Mouse (Mus musculus) hindbrain, embryonic 14.5 days (tissue): ENCODE results near the gene Stab2. TPM values are rescaled to one million over a fixed set of nuclear protein-coding genes. Genes with fewer than 3 reads are reported as not detected.

Experiments used
- ATAC-seq: fragments of 200-750 bp; cut with Nextera tagmentation; 2 replicates; pipeline ENCODE4 v1.8.0; 2017; ENCODE audit warnings: moderate number of reproducible peaks, mild to moderate bottlenecking, moderate TSS enrichment, moderate library complexity; ENCODE audit not compliant: low FRiP score
- DNase-seq: peaks from one replicate; pipeline ENCODE4 v3.0.0-alpha.2; 2015; ENCODE audit warnings: low spot score
- H3K27ac ChIP-seq: fragments of 300-500 bp; sonication (generic); 2 replicates; pipeline ENCODE4 v1.5.1; 2014; ENCODE audit warnings: mild to moderate bottlenecking, moderate library complexity
- H3K27me3 ChIP-seq: fragments of 300-500 bp; sonication (generic); 2 replicates; pipeline ENCODE4 v1.6.1; 2014; ENCODE audit warnings: mild to moderate bottlenecking, low read length, mixed read lengths; ENCODE audit not compliant: control insufficient read depth, insufficient read depth
- H3K36me3 ChIP-seq: fragments of 300-500 bp; sonication (generic); replicated peaks from 2 replicates; pipeline ENCODE4 v1.6.1; 2014; ENCODE audit not compliant: control insufficient read depth, insufficient read depth
- H3K4me1 ChIP-seq: fragments of 300-500 bp; sonication (generic); replicated peaks from 2 replicates; pipeline ENCODE4 v1.6.1; 2014; ENCODE audit warnings: antibody characterized with exemption, low read length, mixed read lengths; ENCODE audit not compliant: control insufficient read depth, insufficient read depth
- H3K4me2 ChIP-seq: fragments of 300-500 bp; sonication (generic); replicated peaks from 2 replicates; pipeline ENCODE4 v1.6.1; 2014; ENCODE audit warnings: mild to moderate bottlenecking, moderate library complexity
- H3K4me3 ChIP-seq: fragments of 300-500 bp; sonication (generic); replicated peaks from 2 replicates; pipeline ENCODE4 v1.5.1; 2014; ENCODE audit warnings: mild to moderate bottlenecking, low read length
- H3K9ac ChIP-seq: fragments of 300-500 bp; sonication (generic); 2 replicates; pipeline ENCODE4 v1.6.1; 2014
- H3K9me3 ChIP-seq: fragments of 300-500 bp; sonication (generic); 2 replicates; pipeline ENCODE4 v1.6.1; 2016; ENCODE audit warnings: low read length; ENCODE audit not compliant: control insufficient read depth
- WGBS: fragments of 180-500 bp; shearing (Covaris S2); extraction: QIAGEN DNeasy Blood & Tissue Kit; methylation state at CpG from one replicate; pipeline ENCODE4 v1.1.7; 2014; 5-methylcytosine and 5-hydroxymethylcytosine counted together
- polyA plus RNA-seq: library from polyadenylated mRNA; unstranded; fragments of >200 nt; fragmentation: Nextera tagmentation; extraction: Ambion mirVana; gene quantifications from 2 replicates; pipeline ENCODE4 v1.2.1, GENCODE M21; 2014

The Stab2 gene
- polyA plus RNA-seq, 1 experiment from 2014 or later: 0.17 TPM

DNA sequence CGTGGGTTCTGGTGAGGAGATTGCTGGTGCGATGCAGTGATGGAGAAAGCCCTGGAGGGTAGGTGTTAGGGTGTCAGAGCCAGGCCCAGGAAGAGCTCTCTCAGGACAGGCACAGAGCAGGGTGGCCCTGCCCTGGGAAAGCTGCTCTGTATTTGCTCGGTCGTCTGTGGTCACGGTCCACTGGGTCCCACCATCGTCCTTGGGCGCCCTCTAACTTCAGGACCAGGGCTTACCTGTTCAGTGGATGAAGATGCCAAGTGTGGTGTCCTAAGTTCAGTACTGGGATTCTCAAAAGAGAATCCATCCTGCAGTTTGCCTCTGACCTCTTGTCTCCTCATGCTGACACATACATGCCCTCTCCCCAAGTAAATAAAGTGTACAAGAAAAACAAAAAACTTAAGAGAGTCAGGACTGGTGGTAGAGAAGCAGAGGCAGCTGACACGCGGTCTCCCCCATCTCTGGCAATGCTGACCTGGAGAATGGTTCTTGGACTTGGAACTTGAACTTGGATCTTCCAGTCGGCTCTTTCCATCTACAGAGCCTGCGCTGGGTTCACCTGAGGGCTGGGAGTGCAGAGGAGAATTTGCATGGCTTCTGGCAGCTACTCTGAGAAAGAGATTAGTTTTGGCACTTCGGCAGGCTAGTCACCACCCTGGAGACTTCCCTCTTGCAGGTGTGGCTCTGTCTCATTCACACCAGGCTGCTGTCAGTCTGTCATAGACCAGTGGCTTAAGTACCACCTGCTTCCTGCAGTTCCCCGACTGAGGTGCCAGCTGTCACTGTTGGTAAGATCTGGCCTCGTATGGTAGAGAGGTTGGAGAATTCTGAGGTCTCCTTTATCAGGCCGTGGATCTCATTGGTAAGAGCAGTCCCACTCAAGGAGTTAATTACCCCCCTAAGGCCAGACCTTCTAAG lies 179.3 kb downstream of the Stab2 start:
- Histone ChIP-seq H3K9me3 (no peaks in the 10 kb centered on the region), H3K4me2 (no peak overlapping the region)
- DNase-seq: no peak

GRCm38 (mm10) chr10:86826929-86827328 lies 180.9 kb downstream of the Stab2 start:
- Histone ChIP-seq H3K27me3 (no peaks in the 10 kb centered on the region), H3K9me3 (no peaks in the 10 kb centered on the region), H3K4me1 (no peaks in the 10 kb centered on the region), H3K9ac (no peak overlapping the region), H3K36me3 (peaks cover 23% of the 10 kb centered on the region), H3K4me2 (no peak overlapping the region), H3K4me3 (no peak overlapping the region), H3K27ac (no peak overlapping the region)
- WGBS: 80% methylated on average over 3 of the region's 3 CpGs
- ATAC-seq (no peak), DNase-seq (no peak)

More for the DNA sequence above, 179.3 kb downstream of the Stab2 start:
- H3K9ac ChIP-seq: no peak overlapping the region
- H3K4me3 ChIP-seq: no peak overlapping the region
- no peaks in the 10 kb centered on the region for H3K27me3 ChIP-seq
- H3K36me3 ChIP-seq: peaks cover 21% of the 10 kb centered on the region
- no peak; the same call in 1 of the 2 replicates for ATAC-seq
- no peaks in the 10 kb centered on the region for H3K4me1 ChIP-seq
- WGBS: 85% methylated on average over 15 of the region's 15 CpGs
- no peak overlapping the region for H3K27ac ChIP-seq

DNA sequence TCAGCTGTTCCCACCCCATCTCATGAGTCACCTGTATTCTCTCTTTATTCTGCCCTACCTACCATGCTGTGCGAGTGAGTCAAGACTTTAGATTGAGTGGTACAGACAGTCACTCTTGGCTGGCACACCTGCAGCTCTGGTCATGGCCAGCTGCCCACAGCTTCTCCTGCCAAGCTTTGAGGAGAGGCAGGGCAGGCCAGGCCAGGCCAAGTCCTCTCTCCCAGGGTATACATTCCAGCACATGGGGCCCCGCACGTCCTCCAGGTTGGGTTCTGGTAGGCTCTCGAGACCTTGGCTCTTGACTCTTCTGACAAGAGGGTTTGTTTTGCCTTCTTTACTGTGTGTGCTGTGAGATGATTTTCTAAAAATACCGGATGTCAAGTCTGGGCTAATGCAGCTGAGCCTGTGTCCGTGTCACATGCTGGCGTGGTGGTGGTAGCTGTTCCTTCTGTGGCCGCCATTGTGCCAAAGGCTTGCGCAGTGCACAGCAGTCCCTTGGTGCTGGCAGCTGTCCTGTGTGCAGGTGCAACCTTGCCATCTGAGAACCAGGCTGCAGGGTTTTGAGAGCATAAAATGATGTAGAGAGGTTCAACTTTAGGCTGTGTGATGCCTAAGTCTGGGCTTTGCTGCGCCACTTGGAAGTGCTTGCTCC lies 181.8 kb downstream of the Stab2 start:
- Histone ChIP-seq H3K4me3 (no peak overlapping the region), H3K9ac (no peak overlapping the region), H3K9me3 (no peaks in the 10 kb centered on the region), H3K4me1 (no peaks in the 10 kb centered on the region), H3K4me2 (no peak overlapping the region), H3K36me3 (peaks cover 27% of the 10 kb centered on the region), H3K27me3 (no peaks in the 10 kb centered on the region), H3K27ac (no peak overlapping the region)
- WGBS: 88% methylated on average over 10 of the region's 10 CpGs
- DNase-seq (no peak), ATAC-seq (no peak)

DNA sequence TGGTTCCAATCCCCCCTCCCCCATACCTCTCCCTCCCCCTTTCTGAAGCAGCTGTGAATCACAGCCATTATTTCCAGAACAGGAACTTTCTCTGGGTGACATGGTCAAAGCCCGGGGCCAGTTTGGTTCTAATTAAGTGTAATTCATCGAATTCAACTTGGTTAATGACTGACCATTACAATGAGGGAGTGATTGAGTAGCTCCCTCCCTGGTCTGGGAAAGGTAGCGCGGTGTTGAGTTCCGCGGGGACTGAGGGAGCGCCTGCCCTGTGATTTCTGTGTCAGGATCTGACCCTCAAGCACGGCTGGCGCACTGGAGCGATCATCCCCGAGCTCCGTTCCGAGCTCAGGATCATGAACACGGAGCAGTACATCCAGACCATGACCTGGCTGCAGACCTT lies 183.0 kb downstream of the Stab2 start:
- DNase-seq: no peak
- no peak overlapping the region for H3K4me2 ChIP-seq
- H3K4me1 ChIP-seq: peaks cover 4% of the 10 kb centered on the region
- WGBS: 64% methylated on average over 14 of the region's 14 CpGs
- H3K27ac ChIP-seq: no peak overlapping the region
- H3K9ac ChIP-seq: no peak overlapping the region
- no peak overlapping the region for H3K4me3 ChIP-seq
- H3K36me3 ChIP-seq: peaks cover 34% of the 10 kb centered on the region
- no peaks in the 10 kb centered on the region for H3K9me3 ChIP-seq
- no peaks in the 10 kb centered on the region for H3K27me3 ChIP-seq
- no peak for ATAC-seq

DNA sequence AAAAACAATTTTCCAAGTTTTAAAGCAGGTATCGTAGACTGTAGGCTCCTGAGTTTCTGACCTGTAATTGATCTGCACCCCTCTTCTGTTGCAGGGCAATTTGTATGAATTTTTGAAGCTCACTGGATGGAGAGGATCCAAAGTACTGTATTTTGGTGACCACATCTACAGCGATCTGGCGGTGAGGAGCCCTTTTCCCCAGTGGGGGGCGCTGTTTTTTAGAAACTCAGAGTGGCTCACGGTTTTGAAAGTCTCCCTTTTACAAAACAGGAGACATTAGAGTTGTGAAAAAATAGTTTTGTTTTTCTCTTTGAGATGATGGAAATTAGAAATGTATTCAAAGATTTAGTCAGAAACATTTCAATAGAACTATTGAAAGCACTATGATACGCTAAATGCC lies 183.7 kb downstream of the Stab2 start:
- peaks cover 34% of the 10 kb centered on the region for H3K36me3 ChIP-seq
- no peak for DNase-seq
- no peaks in the 10 kb centered on the region for H3K9me3 ChIP-seq
- H3K27me3 ChIP-seq: no peaks in the 10 kb centered on the region
- no peak overlapping the region for H3K4me2 ChIP-seq
- no peak for ATAC-seq
- no peak overlapping the region for H3K27ac ChIP-seq
- H3K4me3 ChIP-seq: no peak overlapping the region
- H3K4me1 ChIP-seq: peaks cover 10% of the 10 kb centered on the region
- WGBS: 79% methylated on average over 6 of the region's 6 CpGs
- H3K9ac ChIP-seq: no peak overlapping the region

GRCm38 (mm10) chr10:86821014-86821413 lies 186.8 kb downstream of the Stab2 start:
- H3K4me3 ChIP-seq: no peak overlapping the region
- no peaks in the 10 kb centered on the region for H3K27me3 ChIP-seq
- no peak for DNase-seq
- no peak for ATAC-seq
- H3K4me1 ChIP-seq: peaks cover 10% of the 10 kb centered on the region
- no peak overlapping the region for H3K4me2 ChIP-seq
- H3K27ac ChIP-seq: no peak overlapping the region
- 94% methylated on average over 7 of the region's 7 CpGs for WGBS
- H3K9ac ChIP-seq: no peak overlapping the region
- H3K9me3 ChIP-seq: no peaks in the 10 kb centered on the region
- peaks cover 34% of the 10 kb centered on the region for H3K36me3 ChIP-seq

DNA sequence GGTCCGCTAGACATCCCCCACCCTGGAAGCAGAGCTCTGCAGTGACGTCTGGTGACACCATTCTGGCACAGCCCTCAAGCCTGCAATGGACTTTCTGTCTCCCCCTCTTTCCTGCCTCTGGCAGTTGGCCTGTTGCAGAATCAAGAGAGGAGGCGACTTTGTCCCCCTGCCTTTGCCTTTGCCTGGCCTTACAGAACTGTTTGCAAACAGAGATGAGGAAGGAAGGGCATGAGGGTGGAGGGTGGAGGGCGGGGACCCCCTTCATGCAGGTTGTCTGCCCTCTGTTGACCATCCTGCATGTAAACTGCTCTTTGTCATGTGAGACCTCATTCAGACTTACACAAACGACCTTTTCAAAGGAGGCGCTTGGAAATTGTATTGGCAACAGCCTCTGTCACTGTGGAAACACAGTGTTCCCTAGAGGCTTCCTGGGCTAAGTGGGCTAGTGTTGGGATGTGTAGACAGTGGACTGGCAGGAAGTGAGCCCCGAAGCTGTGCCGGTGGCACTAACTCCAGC lies 188.1 kb downstream of the Stab2 start:
- Histone ChIP-seq H3K27me3 (no peaks in the 10 kb centered on the region), H3K27ac (no peak overlapping the region; the same call in 1 of the 2 replicates), H3K4me2 (0 out of 2 replicates have a peak overlapping the region, but pooled peaks have one; percentile 15), H3K9me3 (no peaks in the 10 kb centered on the region), H3K4me3 (no peak overlapping the region), H3K9ac (no peak overlapping the region), H3K36me3 (peaks cover 30% of the 10 kb centered on the region), H3K4me1 (peaks cover 10% of the 10 kb centered on the region)
- ATAC-seq (peak; percentile 85), DNase-seq (peak; percentile 70)
- 13% methylated on average over 8 of the region's 8 CpGs for WGBS

- WGBS: 90% methylated on average over 7 of the region's 7 CpGs
- DNase-seq (no peak), ATAC-seq (no peak)
- H3K27ac ChIP-seq: no peak overlapping the region
- H3K4me2 ChIP-seq: no peak overlapping the region
- no peak overlapping the region for H3K4me3 ChIP-seq
- peaks cover 5% of the 10 kb centered on the region; the same call in 1 of the 2 replicates for H3K36me3 ChIP-seq
- no peak overlapping the region for H3K9ac ChIP-seq
- no peaks in the 10 kb centered on the region for H3K27me3 ChIP-seq
- H3K9me3 ChIP-seq: no peaks in the 10 kb centered on the region
- peaks cover 9% of the 10 kb centered on the region for H3K4me1 ChIP-seq
Observed at GRCm38 (mm10) chr10:86815133-86815532, 192.7 kb downstream of the Stab2 start.
